ENCODE assay signal across 15 mouse cellular contexts in genomic region chr6:145324470-145324869, GRCm38 (mm10).
"Had no signal": no experiment of that assay in that cellular context is flagged by ENCODE, and none has a peak within 500 bp of the region (broad histone marks: within the 10 kb centered on the region; RNA-seq: fewer than 3 reads in every experiment).

No protein-coding gene starts in this region.

- H3K9ac ChIP-seq: liver, embryonic 15.5 days; midbrain, embryonic 12.5 days; neural tube, embryonic 13.5 days had no signal

- H3K36me3 ChIP-seq: limb, embryonic 10.5 days; liver, embryonic 15.5 days; midbrain, embryonic 12.5 days; neural tube, embryonic 13.5 days had no signal

- H3K4me2 ChIP-seq: liver, embryonic 11.5 days; liver, embryonic 15.5 days; midbrain, embryonic 12.5 days; neural tube, embryonic 13.5 days had no signal

- H3K27ac ChIP-seq: hindbrain, postnatal 0 days; kidney, postnatal 0 days; limb, embryonic 10.5 days; liver, embryonic 15.5 days; macrophage; midbrain, embryonic 12.5 days; neural tube, embryonic 13.5 days had no signal

- H3K27me3 ChIP-seq: liver, embryonic 15.5 days; midbrain, embryonic 12.5 days; neural tube, embryonic 13.5 days had no signal

- ATAC-seq: hindbrain, postnatal 0 days; midbrain, embryonic 16.5 days had no signal

- H3K9me3 ChIP-seq: limb, embryonic 10.5 days; liver, embryonic 15.5 days; midbrain, embryonic 12.5 days; neural tube, embryonic 13.5 days had no signal

- DNase-seq: kidney, adult 8-10 months; kidney, postnatal 36 days; retina, postnatal 1 day; right cerebral cortex, postnatal 4 days; thymus, adult 2 months; thymus, postnatal 25 days had no signal

- H3K4me3 ChIP-seq: limb, embryonic 10.5 days; liver, embryonic 15.5 days; midbrain, embryonic 12.5 days; neural tube, embryonic 13.5 days had no signal

- H3K4me1 ChIP-seq: midbrain, embryonic 12.5 days had no signal
